Mouse (Mus musculus): ENCODE results near the gene Ccdc169. TPM values are rescaled to one million over a fixed set of nuclear protein-coding genes. Genes with fewer than 3 reads are reported as not detected.

Ccdc169 gene
- polyA plus RNA-seq, 1 experiment from 2014 or later: 0.19 TPM

Small RNA genes within 50 kb of the gene (microRNA-seq; reads per million reads assigned to microRNA genes)
- gene Gm22029: not detected

Other genes with a start within 250 kb of the Ccdc169 start
- 0.29 and 0.57 TPM in 2 replicates for gene Sertm1, start 221.5 kb upstream of the Ccdc169 start, polyA plus RNA-seq (2014; fragmentation: Nextera tagmentation; extraction: Ambion mirVana)
- gene Ccna1, start 81.8 kb upstream of the Ccdc169 start, polyA plus RNA-seq (2014; fragmentation: Nextera tagmentation; extraction: Ambion mirVana): 2.0 and 2.6 TPM in 2 replicates
- gene Spg20, start 25.2 kb upstream of the Ccdc169 start, polyA plus RNA-seq (2014; fragmentation: Nextera tagmentation; extraction: Ambion mirVana): 55.4 and 55.5 TPM in 2 replicates
- 0.09 TPM in 2 replicates for gene Sohlh2, start 44.7 kb downstream of the Ccdc169 start, polyA plus RNA-seq (2014; fragmentation: Nextera tagmentation; extraction: Ambion mirVana)
- gene Dclk1, start 105.0 kb downstream of the Ccdc169 start, polyA plus RNA-seq (2014; fragmentation: Nextera tagmentation; extraction: Ambion mirVana): 89.0 and 99.0 TPM in 2 replicates